Mouse (Mus musculus) embryo, embryonic 11 days (tissue): ENCODE results near the gene Usp9y.
A peak's percentile ranks its signal among the peaks of the same experiment; 100 is the strongest.

Source experiments
- DNase-seq: peaks from one replicate; pipeline ENCODE4 v3.0.0-alpha.2; 2015

The Usp9y gene

GRCm38 (mm10) chrY:1459682-1460081 is at the start of gene Usp9y:
TSS of gene Usp9y (minus strand) at chrY:1459782.
- no peak for DNase-seq

GRCm38 (mm10) chrY:1293708-1294107 is 165.9 kb downstream of the Usp9y start:
- DNase-seq = no peak

- DNase-seq = peak; percentile 81
These were observed 173.3 kb downstream of the Usp9y start, which contains the start of gene Ddx3y for GRCm38 (mm10) chrY:1286171-1286795. TSS of gene Ddx3y (minus strand) at chrY:1286629.

- DNase-seq = peak; percentile 20
These were observed 173.8 kb downstream of the Usp9y start for GRCm38 (mm10) chrY:1285735-1286134.
